Mouse (Mus musculus): ENCODE data around the gene Cyp2s1.

DNA sequence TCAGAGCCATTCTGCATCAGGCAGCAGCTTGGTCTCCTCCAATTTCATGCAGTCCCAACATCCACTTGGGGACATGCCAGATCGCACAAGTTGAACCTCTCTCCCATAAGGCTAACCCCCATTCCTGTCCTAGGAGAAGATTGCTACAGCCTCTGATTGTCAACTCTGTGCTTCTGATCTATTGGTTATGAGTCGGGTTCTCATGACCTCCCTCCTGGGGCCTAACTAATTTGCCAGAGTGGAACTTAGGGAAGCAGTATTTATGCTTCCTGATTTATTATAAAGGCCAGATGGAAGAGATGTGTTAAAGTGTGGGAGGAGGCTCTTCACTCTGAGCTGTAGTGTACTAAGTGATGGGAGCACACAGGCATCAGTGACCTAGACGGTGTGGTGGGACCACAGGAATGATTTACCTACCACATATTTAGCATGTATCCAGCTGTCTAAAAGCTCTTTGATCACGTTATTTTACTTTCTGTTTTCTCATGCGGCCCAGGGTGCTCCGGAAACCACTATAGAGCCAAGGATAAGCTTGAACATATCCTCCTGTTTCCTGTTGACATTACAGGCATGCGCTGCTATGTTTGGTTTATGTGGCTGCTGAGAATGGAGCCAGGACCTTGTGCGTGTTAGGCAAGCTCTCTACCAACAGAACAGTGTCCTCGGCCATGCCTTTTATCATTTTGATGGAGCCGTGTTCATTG lies 18.6 kb upstream of the Cyp2s1 start:
- TF ChIP-seq CTCF (IDR thresholded peaks at IDR 0.05; ENCODE audit: low read depth) (no peak), EP300 (optimal IDR thresholded peaks at IDR 0.05) (no peak)

All from stomach, postnatal 0 days (tissue).